Mouse (Mus musculus): ENCODE measurements around the gene Elob.
A peak's percentile ranks its signal among the peaks of the same experiment; 100 is the strongest.

Elob gene

GRCm38 (mm10) chr17:23785561-23786471, 43.1 kb downstream of the Elob start, which contains the start of gene Flywch2:
Flywch2 (minus strand) TSS chr17:23786081.
- peak; percentile 71 to 74 for DNase-seq (ENCODE audit: low spot score in 2 of 2)

- no peak for DNase-seq (ENCODE audit: low spot score in 2 of 2)
Measured at GRCm38 (mm10) chr17:23783352-23783751, 45.6 kb downstream of the Elob start.

GRCm38 (mm10) chr17:23778447-23778846, 50.5 kb downstream of the Elob start:
- no peak for DNase-seq (ENCODE audit: low spot score in 2 of 2)

- no peak for DNase-seq (ENCODE audit: low spot score in 2 of 2)
Measured at GRCm38 (mm10) chr17:23777141-23777540, 51.8 kb downstream of the Elob start.

- DNase-seq (ENCODE audit: low spot score in 2 of 2), result no peak
Measured at GRCm38 (mm10) chr17:23776216-23776615, 52.7 kb downstream of the Elob start.
